ENCODE assay signal across 18 mouse cellular contexts in the genomic region with DNA sequence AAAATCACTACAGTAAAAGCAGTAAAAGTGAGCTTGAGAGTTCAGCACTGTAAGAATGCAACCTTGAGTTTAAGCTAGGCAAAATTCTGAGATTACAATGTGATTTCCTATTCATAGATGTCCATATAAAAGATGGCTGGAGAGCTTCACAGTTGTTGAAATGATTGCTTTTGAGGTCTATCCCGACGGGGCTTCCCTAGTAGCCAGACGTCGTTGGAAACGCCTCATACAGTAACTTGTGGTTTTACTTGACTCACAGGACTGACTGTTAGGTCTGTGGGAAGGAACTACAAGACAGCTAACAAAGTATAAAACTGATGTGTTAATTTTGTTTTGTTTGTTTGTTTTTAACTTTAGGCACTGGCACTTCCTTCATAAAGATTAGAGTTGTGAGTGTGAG.
"Had no signal": no experiment of that assay in that cellular context is flagged by ENCODE, and none has a peak within 500 bp of the region (broad histone marks: within the 10 kb centered on the region; RNA-seq: fewer than 3 reads in every experiment).

No protein-coding gene starts in this region.

- H3K4me2 ChIP-seq: lung, embryonic 14.5 days; midbrain, embryonic 13.5 days; neural tube, embryonic 13.5 days; neural tube, embryonic 15.5 days had no signal

- H3K27ac ChIP-seq: midbrain, embryonic 10.5 days; midbrain, embryonic 13.5 days; neural tube, embryonic 13.5 days; neural tube, embryonic 15.5 days had no signal

- H3K27me3 ChIP-seq: midbrain, embryonic 13.5 days; neural tube, embryonic 13.5 days; neural tube, embryonic 15.5 days had no signal

- H3K9ac ChIP-seq: lung, embryonic 14.5 days; midbrain, embryonic 13.5 days; neural tube, embryonic 13.5 days; neural tube, embryonic 15.5 days had no signal

- H3K4me3 ChIP-seq: midbrain, embryonic 10.5 days; midbrain, embryonic 13.5 days; myocyte; neural tube, embryonic 13.5 days; neural tube, embryonic 15.5 days had no signal

- H3K9me3 ChIP-seq: midbrain, embryonic 10.5 days; midbrain, embryonic 13.5 days; neural tube, embryonic 13.5 days; neural tube, embryonic 15.5 days had no signal

- ATAC-seq: midbrain, embryonic 13.5 days; midbrain, embryonic 16.5 days had no signal

- DNase-seq: lung, adult 18-20 months; lung, embryonic 14.5 days; lung, postnatal 10 days; lung, postnatal 4 days; retina, postnatal 1 day; right cerebral cortex, adult 18-20 months; right cerebral cortex, postnatal 25 days; right cerebral cortex, postnatal 4 days; spleen, adult 18-20 months; thymus, adult 18-20 months; thymus, postnatal 14 days; thymus, postnatal 36 days had no signal
